Mouse (Mus musculus): ENCODE data around the gene BC024978. TPM values are rescaled to one million over a fixed set of nuclear protein-coding genes. Genes with fewer than 3 reads are reported as not detected.

The BC024978 gene
- 6.9 and 7.0 TPM in 2 replicates for total RNA-seq (2014; fragmentation: Nextera tagmentation)
- 1.3 and 4.9 TPM in 2 replicates for total RNA-seq (2017)

DNA sequence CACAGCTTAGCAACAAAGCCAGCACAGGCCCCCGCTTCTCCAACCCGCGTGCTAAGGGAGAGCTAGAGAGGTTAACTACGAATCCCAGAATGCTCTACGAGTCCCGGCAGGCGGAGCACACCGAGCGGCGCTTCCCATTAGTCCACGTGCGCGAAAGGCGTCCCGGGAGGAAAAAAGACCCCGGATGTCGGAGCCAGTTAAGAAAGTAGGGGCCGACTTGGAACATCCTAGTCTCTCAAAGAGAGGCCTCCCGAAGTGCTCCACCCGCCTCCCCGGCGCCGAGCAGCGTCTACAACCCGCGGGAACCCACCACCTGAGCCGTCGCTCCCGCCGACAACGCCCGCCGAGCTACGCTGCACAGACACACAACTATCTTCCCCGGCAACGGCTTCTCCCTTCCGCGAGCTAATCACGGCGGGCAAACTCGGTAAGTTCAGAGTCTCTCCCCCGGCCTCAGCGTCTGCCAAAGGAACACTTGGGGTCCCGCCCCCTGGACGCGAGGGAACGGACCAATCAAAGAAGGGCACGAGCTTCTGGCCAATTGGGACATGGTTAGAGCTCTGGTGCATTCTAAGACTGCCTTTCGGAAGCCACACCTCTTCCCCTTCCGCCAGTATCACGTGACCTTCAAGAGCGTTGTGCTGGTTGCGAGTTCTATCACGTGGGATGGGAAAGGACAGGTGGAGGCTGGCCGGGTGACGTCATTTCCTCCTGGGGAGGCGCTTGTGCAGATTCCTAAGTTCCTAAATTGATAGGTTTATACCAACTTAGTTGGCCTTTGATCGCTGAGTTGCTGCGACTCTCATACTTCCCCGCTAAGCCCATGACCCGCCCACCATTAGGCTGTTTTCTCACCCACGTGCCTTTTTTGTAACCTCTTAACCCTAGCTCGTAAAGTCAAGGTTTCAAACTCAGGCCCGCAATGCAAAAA, at the start of gene BC024978, which contains the start of gene Snrpa:
BC024978 (plus strand) TSS at position 101 of the 931 bp plus-strand sequence.
Snrpa (minus strand) TSS at position 591 of the 931 bp plus-strand sequence.
- peak; percentile 96 for ATAC-seq (replicated peaks; ENCODE audit: low FRiP score, low TSS enrichment, poor library complexity, severe bottlenecking)

- no peak for ATAC-seq (replicated peaks; ENCODE audit: low FRiP score, low TSS enrichment, poor library complexity, severe bottlenecking)
These were observed 42.3 kb upstream of the BC024978 start, which contains the start of gene Cyp2t4 for GRCm38 (mm10) chr7:27153205-27153764. Gene Cyp2t4 (plus strand): TSS chr7:27153714.

DNA sequence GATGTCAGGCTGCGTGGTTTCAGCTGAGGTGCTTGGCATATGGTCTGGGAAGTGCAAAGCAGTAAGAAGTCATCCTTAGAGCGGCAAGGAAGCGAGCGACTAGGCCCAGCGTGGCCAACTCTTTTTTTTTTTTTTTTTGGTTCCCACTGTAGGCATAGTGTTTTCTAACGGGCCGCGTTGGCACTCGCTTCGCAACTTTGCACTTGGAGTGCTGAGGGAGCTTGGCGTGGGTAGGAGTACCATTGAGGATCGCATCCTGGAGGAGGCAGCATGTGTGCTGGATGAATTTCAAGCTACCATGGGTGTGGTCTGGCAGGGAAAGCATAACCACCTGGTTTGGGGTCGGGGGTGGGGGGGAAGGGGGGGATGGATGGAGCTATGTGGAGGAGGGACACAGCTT, 39.6 kb upstream of the BC024978 start:
- no peak for ATAC-seq (replicated peaks; ENCODE audit: low FRiP score, low TSS enrichment, poor library complexity, severe bottlenecking)

DNA sequence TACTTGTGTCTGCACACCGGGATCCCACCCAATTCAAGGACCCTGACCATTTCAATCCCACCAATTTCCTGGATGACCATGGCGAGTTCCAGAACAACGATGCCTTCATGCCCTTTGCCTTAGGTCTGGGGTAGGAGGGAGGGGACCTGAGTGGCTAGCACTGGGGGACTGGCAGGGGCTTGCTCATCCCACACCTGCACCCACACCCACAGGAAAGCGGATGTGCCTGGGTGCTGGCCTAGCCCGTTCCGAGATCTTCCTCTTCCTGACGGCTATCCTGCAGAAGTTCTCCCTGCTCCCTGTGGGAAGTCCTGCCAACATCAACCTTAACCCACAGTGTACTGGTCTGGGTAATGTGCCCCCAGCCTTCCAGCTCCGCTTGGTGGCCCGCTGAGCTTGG, 37.4 kb upstream of the BC024978 start:
- no peak for ATAC-seq (replicated peaks; ENCODE audit: low FRiP score, low TSS enrichment, poor library complexity, severe bottlenecking)

DNA sequence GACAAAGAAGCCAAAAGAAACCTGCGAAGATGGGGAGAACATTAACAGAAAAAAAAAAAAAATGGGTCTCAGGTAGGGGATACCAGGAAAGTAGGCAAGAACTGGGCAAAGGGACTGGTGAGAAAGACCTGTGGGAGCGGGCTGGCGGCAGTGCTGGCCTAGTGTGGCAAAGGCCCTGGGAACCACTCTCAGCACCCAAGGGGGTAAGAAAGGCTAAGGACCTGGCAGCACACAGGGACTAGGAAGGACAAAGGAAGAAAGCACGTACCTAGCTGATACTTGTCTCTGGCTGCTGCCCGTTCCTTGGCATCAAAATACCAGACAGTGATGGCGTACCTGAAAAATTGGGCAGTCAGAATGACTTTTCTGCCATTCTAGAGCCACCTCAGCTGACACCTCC, 36.3 kb upstream of the BC024978 start:
- no peak for ATAC-seq (replicated peaks; ENCODE audit: low FRiP score, low TSS enrichment, poor library complexity, severe bottlenecking)

DNA sequence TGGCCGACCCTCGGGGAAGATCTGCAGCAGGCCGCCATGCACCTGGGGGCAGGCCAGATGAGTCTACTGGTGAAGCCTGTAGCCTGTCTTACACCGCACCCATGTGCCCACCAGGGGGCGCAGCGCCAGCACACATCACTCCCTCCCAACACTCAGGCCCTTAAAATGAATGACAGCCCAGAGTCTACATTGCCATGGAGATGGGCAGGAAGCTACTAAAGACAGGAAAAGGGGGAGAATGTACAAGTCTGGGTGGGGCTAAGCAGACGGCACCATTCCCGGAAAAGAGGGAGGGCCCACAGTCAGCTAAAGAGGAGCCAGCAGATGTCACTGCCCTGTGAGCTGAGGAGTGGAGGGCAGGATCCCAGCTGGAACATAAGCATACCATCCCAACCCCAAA, 35.7 kb upstream of the BC024978 start:
- ATAC-seq (replicated peaks; ENCODE audit: low FRiP score, low TSS enrichment, poor library complexity, severe bottlenecking), result peak; percentile 83

- no peak for ATAC-seq (replicated peaks; ENCODE audit: low FRiP score, low TSS enrichment, poor library complexity, severe bottlenecking)
These were observed 34.7 kb upstream of the BC024978 start for GRCm38 (mm10) chr7:27160921-27161320.

GRCm38 (mm10) chr7:27161744-27162143, 33.8 kb upstream of the BC024978 start:
- no peak for ATAC-seq (replicated peaks; ENCODE audit: low FRiP score, low TSS enrichment, poor library complexity, severe bottlenecking)

- no peak for ATAC-seq (replicated peaks; ENCODE audit: low FRiP score, low TSS enrichment, poor library complexity, severe bottlenecking)
These were observed 32.7 kb upstream of the BC024978 start for GRCm38 (mm10) chr7:27162780-27163449.

DNA sequence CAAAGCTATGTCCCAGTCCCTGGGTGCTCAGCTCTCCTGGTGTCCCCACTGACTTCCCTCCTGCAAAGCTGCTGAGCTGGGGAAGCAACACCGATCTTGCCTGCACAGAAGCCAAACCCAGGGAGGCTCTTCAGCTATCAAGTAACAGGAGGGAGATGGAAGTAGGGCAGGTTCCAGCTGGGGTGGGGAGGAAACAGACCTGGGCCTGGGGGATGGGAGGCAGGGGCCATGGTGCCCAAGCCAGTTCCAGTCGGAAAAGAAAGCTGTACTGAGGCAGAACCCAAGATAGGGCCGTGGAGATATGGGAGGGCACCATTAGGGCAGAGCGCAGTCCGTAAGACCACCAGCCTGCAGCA, 32.2 kb upstream of the BC024978 start:
- no peak for ATAC-seq (replicated peaks; ENCODE audit: low FRiP score, low TSS enrichment, poor library complexity, severe bottlenecking)

DNA sequence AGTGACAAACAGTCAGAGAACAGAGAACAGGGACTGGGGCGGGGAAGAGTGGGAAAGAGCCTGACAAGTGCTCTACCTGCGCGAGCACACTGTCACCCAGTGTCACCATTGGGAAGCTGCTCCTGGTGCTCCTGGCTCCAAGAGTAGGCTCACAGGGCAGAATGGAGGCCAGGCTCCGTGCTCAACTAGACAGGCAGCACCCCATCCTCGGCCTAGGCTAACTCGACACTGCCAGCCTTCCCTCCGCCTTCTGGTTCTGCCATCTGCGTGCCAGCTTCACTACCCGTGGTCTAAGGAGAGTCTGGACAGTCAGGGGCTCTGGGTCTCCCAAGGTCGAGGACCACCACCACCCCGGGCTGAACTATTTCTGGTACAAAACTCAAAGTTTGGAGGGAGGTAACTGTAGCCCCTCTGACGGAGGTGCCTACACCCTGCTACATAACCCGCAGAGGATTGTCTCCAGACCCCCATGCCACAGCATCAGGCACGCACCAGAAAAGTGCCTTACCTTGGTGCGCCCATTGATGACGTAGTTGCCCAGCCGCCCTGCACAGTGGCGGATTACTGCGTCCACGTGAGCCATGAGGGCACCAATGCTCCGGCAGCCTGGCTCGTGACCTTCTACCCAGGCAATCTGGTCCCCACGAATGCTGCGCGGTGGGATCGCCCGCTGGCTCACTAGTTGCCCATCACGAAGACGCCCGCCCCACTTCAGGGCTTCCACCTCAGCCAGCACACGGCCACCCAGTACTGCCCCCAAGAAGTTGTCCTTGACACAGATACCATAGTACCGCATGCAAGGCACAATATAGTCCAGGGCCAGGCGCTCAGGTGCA, 31.3 kb upstream of the BC024978 start:
- no peak for ATAC-seq (replicated peaks; ENCODE audit: low FRiP score, low TSS enrichment, poor library complexity, severe bottlenecking)

- ATAC-seq (replicated peaks; ENCODE audit: low FRiP score, low TSS enrichment, poor library complexity, severe bottlenecking), result no peak
These were observed 30.4 kb upstream of the BC024978 start for GRCm38 (mm10) chr7:27165007-27165655.

DNA sequence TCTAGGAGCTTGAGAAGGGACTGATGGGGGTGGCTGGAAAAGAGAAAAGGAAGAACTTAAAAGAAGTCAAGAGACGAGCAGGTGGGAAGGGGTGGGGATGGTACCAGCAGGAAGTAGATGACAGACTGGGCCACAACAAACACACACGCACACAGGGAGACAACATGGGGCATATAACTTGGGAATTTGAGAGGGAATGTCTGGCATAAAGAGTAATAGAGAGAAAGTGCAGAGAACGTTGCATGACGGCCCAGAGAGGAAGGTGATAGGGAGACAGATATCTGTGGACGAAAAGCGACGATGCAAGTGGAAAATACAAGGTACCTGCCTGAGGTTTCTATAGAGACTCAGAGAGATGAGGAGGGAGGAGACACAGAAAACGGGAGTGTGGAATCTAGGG, 29.9 kb upstream of the BC024978 start:
- no peak for ATAC-seq (replicated peaks; ENCODE audit: low FRiP score, low TSS enrichment, poor library complexity, severe bottlenecking)

DNA sequence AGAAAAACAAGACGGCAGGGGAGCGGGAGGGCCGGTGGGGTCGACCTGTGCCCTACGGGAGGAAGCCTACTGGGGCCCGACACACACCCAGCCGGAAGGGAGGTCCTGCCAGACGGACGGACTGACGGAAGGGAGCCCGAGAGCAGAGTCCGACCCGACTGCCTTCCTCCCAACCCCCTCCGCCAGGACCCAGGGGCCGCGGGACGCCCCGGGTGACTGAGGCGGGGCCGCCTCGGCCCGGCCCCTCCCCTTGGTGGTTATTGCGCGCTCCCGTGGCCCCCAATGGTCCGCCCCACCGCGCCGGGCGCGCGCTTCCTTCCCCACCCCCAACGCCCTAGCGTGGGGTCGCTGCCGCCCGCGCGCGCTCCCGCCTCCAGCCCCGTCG, 29.4 kb upstream of the BC024978 start:
- peak; percentile 49 for ATAC-seq (replicated peaks; ENCODE audit: low FRiP score, low TSS enrichment, poor library complexity, severe bottlenecking)

- peak; percentile 75 for ATAC-seq (replicated peaks; ENCODE audit: low FRiP score, low TSS enrichment, poor library complexity, severe bottlenecking)
These were observed 28.7 kb upstream of the BC024978 start, which contains the start of gene Egln2 for GRCm38 (mm10) chr7:27166614-27167474. Gene Egln2 (minus strand): TSS chr7:27166802.

GRCm38 (mm10) chr7:27167475-27168094, 28.0 kb upstream of the BC024978 start:
- ATAC-seq (replicated peaks; ENCODE audit: low FRiP score, low TSS enrichment, poor library complexity, severe bottlenecking), result no peak

GRCm38 (mm10) chr7:27168371-27168770, 27.2 kb upstream of the BC024978 start:
- ATAC-seq (replicated peaks; ENCODE audit: low FRiP score, low TSS enrichment, poor library complexity, severe bottlenecking), result no peak

Measured in megakaryocyte-erythroid progenitor cell, adult 5-6 weeks (primary cell).